Comparison of ENCODE assay signal across 34 mouse cellular contexts in the genomic region with DNA sequence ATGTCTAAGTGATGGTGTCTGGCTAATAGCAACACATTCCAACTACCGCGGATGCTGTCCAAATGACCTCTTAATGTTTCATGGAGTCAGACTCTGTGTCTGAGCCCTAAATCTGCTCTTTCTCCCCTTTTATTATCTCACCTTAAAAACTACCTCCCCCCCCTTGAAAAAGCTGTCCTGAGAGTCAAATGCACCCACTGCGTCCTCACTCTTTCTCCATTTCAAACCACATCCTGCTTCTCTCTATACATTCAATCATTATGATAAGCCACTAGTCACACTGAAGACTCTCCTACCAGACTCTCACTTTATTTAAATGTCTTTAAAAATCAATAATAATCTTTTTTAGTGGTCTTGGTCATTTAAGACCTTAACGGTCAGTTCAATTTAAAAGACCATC. TPM values are rescaled to one million over a fixed set of nuclear protein-coding genes. Genes with fewer than 3 reads are reported as not detected.
"Had no signal": no experiment of that assay in that cellular context is flagged by ENCODE, and none has a peak within 500 bp of the region (broad histone marks: within the 10 kb centered on the region; RNA-seq: fewer than 3 reads in every experiment).

No protein-coding gene starts in this region.

- DNase-seq: gastrocnemius, postnatal 10 days; gastrocnemius, postnatal 25 days; heart, adult 11 months; heart, adult 2 months; heart, postnatal 10 days; heart, postnatal 4 days; kidney, adult 18-20 months; kidney, adult 8-10 months; kidney, postnatal 10 days; kidney, postnatal 25 days; kidney, postnatal 4 days; liver; liver, embryonic 13.5 days had no signal

- H3K36me3 ChIP-seq: heart, embryonic 12.5 days; hindbrain, embryonic 10.5 days; hindbrain, embryonic 12.5 days; intestine, embryonic 15.5 days; limb, embryonic 10.5 days; limb, embryonic 12.5 days; liver, embryonic 13.5 days; liver, embryonic 15.5 days had no signal

- H3K4me1 ChIP-seq: heart, embryonic 12.5 days; hindbrain, embryonic 10.5 days; hindbrain, embryonic 12.5 days; intestine, embryonic 15.5 days; limb, embryonic 10.5 days; limb, embryonic 12.5 days; liver, embryonic 13.5 days; liver, embryonic 15.5 days had no signal

- H3K9ac ChIP-seq: heart, embryonic 12.5 days; hindbrain, embryonic 12.5 days; hindbrain, embryonic 14.5 days; intestine, embryonic 15.5 days; limb, embryonic 12.5 days; liver, embryonic 13.5 days; liver, embryonic 15.5 days had no signal

- H3K4me3 ChIP-seq: heart, adult 2 months; heart, embryonic 12.5 days; hindbrain, embryonic 10.5 days; hindbrain, embryonic 12.5 days; intestine, embryonic 15.5 days; layer of hippocampus, adult 2 months; left cerebral cortex, adult 2 months; limb, embryonic 10.5 days; limb, embryonic 12.5 days; liver, embryonic 13.5 days; liver, embryonic 15.5 days had no signal

- ATAC-seq: hindbrain, embryonic 16.5 days; intestine, embryonic 15.5 days; intestine, postnatal 0 days had no signal

- H3K9me3 ChIP-seq: heart, embryonic 12.5 days; hindbrain, embryonic 10.5 days; hindbrain, embryonic 12.5 days; intestine, embryonic 15.5 days; limb, embryonic 10.5 days; limb, embryonic 12.5 days; liver, embryonic 13.5 days; liver, embryonic 15.5 days had no signal

- H3K27me3 ChIP-seq: heart, embryonic 12.5 days; hindbrain, embryonic 12.5 days; intestine, embryonic 15.5 days; limb, embryonic 12.5 days; liver, embryonic 13.5 days; liver, embryonic 15.5 days had no signal

- H3K4me2 ChIP-seq: heart, embryonic 12.5 days; hindbrain, embryonic 12.5 days; hindbrain, embryonic 14.5 days; intestine, embryonic 15.5 days; limb, embryonic 12.5 days; liver, embryonic 11.5 days; liver, embryonic 13.5 days; liver, embryonic 15.5 days had no signal

- H3K27ac ChIP-seq: heart, adult 2 months; hindbrain, embryonic 10.5 days; hindbrain, embryonic 12.5 days; hindbrain, embryonic 14.5 days; intestine, embryonic 15.5 days; layer of hippocampus, adult 2 months; left cerebral cortex, adult 2 months; limb, embryonic 10.5 days; limb, embryonic 12.5 days; liver, embryonic 13.5 days; liver, embryonic 15.5 days had no signal

RNA-seq across cellular contexts. Expression of a gene that starts 51.8 kb away (rescaled TPM):
- total RNA-seq: gastrocnemius, postnatal 10 days; gastrocnemius, postnatal 25 days; heart, adult 2 months; heart, postnatal 10 days; heart, postnatal 25 days; heart, postnatal 4 days; layer of hippocampus, adult 2 months; layer of hippocampus, postnatal 10 days; layer of hippocampus, postnatal 25 days; left cerebral cortex, adult 2 months; left cerebral cortex, postnatal 14 days; left cerebral cortex, postnatal 36 days had no signal
- polyA plus RNA-seq: heart, adult 2 months; heart, embryonic 14.5 days; heart, embryonic 16.5 days; hindbrain, embryonic 10.5 days; hindbrain, embryonic 12.5 days; hindbrain, embryonic 14.5 days; hindbrain, embryonic 16.5 days; limb, embryonic 10.5 days; limb, embryonic 12.5 days; limb, embryonic 14.5 days had no signal
